Mouse (Mus musculus) megakaryocyte, embryonic 14.5 days (primary cell): ENCODE results near the gene Strbp.

Experiments
- FLI1 ChIP-seq: IDR thresholded peaks from 2 replicates; pipeline ENCODE4 v1.6.1; 2012; ENCODE audit warnings: low read length, inconsistent platforms, mixed read lengths
- GATA1 ChIP-seq: IDR thresholded peaks from 3 replicates; pipeline ENCODE4 v1.6.1; 2012; ENCODE audit warnings: mixed read lengths, low read length, inconsistent platforms, borderline replicate concordance

GRCm38 (mm10) chr2:37497321-37497720 lies 206.3 kb downstream of the Strbp start:
- no peak for TF ChIP-seq GATA1
- TF ChIP-seq FLI1 = no peak
